Mouse (Mus musculus): ENCODE data around the gene L1cam.
A peak's percentile ranks its signal among the peaks of the same experiment; 100 is the strongest.

Gene L1cam

DNA sequence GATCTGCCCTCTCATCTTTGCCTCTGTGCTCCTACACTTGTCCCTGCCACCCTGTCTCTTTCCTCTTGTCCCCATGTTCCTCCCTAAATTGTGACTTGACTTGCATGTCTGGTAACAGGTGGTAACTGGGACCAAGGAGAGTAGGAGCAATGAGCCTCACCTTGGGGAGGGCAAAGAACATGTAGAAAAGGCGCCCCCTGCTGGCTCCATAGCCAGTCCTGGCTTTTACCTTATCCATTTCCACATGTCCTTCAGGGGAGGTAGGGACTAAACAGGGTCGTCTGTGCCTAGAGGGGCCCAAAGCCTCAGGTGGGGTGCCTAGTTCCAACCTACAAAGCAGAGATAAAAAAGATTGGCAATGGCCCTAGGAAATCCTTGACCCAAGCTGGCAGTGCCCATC, at the start of gene L1cam:
L1cam (minus strand) TSS at position 387 of the 400 bp plus-strand sequence.
- peak; percentile 48 for DNase-seq (ENCODE audit: low spot score)

DNA sequence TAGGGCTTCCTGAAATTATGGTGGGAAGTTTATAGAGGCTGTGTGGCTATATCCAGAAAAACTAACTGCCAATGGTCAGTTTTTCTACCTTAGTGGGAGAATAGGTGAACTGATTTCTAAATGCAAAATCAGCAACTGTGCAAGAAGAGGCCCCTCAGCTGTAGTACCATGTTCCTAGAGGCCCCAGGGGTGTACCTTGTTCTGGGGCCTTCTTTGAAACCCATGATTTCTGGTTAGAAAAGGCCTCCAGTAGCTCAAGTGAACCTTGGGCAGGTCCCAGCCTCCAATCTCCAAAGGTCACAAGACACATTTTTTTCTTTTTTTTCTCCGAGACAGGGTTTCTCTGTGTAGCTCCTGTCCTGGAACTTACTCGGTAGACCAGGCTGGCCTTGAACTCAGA, 46.4 kb upstream of the L1cam start:
- no peak for DNase-seq (ENCODE audit: low spot score)

DNA sequence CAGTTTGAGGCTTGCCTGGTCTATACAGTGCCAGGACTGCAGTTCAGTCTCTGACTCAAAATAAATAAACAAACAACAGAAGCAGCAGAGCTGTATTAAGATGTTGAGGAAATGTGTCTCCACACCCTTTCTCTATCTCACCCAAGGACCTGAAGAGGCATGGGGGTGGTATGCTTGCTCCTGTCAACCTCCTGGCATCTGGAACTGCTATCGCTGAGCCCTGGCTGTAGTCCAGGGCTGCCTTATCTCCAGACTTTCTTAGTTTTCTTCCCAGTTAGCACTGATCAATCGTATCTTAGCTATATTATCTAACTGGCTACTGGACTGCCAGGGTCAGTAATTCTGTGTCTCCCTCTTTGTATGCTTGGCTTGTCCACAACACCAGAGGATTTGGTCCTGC, 46.0 kb upstream of the L1cam start:
- DNase-seq (ENCODE audit: low spot score), result no peak

DNA sequence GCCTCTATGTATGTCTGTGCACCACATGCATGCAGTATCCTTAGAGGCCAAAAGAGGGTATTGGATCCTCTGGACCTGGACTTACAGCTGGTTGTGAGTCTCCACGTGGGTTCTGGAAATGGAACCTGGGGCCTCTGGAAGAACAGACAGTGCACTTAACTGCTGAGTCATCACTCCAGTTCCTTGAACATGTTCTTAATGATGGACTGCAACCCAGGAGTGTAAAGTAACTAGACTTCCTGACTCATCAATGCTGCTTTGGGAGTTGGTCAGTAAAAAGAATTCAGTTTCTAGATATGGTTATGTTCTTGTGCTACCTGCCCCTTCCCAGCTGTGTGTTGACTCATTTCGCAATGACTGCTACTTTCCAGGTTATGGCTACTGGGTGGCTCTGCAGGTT, 36.0 kb upstream of the L1cam start:
- no peak for DNase-seq (ENCODE audit: low spot score)

DNA sequence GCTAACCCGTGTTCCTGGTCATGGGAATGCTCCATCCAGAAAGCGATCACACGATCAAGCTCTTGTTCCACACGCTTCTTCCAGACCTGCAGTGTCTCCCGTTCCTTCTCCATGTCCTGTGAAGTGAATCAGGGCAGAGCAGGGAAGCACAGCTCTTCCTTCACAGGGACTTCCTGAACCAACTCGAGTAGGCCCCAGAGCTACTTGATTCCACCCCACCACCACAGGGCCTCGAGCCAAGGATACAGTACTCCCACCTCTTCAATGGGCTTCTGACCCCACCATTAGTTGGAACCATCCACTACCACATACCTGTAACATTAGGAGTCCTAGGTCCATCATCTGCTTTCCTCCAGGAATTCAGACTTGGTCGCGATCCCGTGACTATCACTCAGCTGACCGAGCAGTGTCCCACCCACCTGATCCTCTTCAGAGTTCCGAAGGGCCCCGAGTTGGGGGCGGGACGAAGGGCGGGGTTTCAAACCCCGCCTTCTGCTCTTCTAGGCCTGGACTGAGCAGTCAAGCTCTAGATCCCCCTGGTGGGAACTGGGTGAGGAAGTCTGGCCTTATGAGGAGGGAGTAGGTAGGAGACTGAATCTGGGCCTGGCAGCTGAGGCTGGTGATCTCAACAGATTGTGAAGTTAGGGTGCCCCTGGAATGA, 34.6 kb upstream of the L1cam start, which contains the start of gene Renbp:
Renbp (minus strand) TSS at position 449 of the 661 bp plus-strand sequence.
- DNase-seq (ENCODE audit: low spot score), result peak; percentile 44

DNA sequence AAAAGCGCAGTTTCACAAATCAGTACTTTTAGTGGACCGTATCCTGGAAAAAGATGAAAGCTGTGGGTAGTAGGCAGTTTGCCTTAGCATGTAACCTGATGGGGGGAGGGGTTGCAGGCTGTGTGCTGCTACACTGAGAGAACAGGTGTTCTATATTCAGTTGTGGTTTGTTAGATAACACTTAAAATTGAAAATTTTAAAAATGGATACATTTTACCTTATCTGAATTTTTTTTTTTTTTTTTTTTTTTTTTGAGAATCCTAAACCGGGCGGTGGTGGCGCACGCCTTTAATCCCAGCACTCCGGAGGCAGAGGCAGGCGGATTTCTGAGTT, 26.6 kb upstream of the L1cam start:
- DNase-seq (ENCODE audit: low spot score), result no peak

DNA sequence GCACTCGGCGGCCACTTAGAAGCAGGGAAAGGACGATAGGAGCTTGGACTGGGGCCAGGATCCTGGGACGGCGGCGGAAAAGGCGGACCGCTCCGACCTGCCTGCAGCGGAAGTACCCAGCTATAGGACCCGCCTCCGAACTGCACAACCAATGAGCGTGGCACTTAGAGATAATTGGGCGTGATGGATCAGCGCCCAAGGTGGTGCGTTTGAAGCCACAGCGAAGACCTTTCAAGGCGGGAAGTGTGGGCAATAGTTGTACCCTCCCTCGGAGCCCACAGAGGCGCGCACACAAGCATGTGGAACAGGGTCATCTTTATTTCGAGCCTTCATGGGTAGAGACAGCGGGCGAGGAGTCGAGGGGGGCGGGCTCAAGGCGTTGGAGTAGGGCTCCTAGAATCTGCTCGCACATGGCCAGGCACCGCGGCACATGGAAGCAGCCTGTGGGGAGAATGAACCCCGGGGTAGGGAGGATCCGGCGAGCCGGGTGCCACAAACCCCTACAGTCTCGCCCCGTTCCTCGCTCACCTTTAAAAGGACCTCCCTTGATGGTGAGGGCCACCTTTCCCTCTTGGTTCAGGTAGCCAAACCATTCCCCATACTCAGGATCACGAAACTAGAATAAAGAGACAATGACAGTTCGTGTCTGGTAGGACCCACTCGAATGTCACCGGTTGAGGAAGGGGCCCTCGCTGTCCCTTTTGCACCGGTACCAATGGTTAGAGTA, 26.1 kb upstream of the L1cam start, which contains the start of the genes Arhgap4 and Naa10:
Arhgap4 (minus strand) TSS at position 48 of the 727 bp plus-strand sequence.
Naa10 (minus strand) TSS at position 122 of the 727 bp plus-strand sequence.
- DNase-seq (ENCODE audit: low spot score), result peak; percentile 83

DNA sequence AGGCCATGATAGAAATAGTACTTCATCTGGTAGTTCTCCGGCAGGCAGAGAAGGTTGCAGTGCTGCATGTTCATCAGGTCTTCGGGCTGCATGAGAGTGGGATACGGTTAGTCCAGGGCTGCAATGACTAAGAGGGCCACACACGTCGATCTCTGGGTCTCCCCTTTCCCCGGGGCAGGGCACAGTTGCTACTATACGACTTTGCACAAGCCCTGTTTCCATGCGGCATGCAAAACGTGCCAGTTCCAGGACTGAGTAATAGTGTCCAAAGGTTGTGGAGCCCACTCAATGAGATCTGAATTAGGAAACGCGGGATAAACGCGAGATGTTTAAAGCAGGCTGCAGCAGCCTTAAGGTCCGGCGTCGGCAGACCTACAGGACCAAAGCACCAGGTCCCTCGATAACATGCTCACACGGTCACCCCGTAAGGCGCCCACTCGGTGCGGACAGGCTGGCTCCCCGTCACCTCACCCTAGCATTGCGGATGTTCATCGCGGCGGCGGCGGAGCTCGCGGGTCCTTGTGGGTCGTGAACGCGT, 25.4 kb upstream of the L1cam start:
- no peak for DNase-seq (ENCODE audit: low spot score)

DNA sequence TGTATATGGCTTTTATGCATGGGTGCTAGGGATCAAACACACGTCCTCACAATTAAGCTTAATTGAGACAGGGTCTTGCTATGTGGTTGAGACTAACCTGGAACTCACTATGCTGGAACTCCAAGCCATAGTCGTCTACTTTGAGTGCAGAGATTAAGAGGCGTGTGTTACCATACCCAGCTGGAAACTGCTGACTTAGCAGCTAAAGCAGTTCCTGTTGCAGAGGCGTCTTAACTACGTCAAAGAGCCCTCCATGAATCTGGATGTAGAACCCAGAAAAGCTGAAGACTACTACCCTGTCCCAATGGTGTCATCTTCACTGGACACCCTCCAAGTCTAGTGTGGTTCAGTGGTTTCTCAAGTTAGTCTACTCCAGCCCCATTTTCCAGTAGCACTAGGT, 22.7 kb upstream of the L1cam start:
- no peak for DNase-seq (ENCODE audit: low spot score)

DNA sequence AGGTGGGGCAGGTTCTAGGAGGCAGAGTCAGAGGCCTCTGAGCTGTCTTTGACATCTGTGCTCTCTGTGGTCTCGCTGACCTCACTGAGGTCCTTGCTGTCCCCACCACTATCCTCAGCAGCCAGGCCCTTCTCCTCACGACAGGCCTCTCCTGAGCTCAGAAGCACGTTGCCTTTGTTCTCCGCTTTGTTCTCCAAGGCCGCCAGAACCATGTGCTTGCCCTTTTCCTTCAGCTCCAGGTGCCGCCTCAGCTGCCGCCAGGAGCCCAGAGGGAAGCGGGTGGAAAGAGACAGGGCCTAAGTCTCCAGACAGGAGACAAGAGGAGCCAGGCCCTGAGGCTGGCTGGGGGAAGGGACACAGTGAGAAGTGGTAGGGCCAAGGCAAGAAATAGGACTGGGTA, 21.0 kb upstream of the L1cam start:
- no peak for DNase-seq (ENCODE audit: low spot score)

DNA sequence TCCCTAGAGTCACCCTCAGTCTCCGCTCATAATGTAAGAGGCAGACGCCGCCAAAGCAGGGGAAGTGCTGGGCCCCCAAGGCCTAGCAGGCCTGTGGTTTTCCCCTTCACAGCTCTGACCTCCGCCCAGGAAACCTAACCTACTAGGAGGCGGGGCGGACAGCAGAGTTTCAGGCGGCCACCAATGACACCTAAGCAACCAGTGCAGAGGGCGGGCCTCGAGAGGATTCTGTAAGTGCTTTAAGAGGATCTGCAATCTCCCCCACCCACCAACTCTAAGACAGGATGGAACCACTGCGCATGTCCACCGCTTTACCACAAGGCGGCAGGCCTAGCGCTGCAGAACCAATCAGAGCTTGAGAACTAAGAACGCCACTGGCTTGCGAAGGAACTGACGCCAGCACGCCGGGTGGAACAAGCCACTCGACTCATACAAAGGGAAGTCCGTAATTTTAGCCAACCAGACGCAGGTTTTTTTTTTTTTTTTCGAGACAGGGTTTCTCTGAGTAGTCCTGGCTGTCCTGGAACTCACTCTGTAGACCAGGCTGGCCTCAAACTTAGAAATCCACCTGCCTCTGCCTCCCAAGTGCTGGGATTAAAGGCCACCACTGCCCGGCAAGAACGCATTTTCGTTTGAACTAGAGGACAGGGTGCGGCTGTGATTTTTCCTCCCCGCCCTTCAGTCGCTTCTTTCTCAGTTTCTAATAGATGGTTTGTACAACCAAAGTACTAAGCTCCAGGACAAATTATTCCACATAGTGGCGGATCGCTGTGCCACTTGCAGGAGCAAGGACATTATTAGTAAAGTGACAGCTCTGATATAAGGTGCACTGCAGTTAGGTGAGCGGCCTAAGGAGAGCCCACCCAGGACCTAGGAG, 19.2 kb upstream of the L1cam start:
- peak; percentile 95 for DNase-seq (ENCODE audit: low spot score)

DNA sequence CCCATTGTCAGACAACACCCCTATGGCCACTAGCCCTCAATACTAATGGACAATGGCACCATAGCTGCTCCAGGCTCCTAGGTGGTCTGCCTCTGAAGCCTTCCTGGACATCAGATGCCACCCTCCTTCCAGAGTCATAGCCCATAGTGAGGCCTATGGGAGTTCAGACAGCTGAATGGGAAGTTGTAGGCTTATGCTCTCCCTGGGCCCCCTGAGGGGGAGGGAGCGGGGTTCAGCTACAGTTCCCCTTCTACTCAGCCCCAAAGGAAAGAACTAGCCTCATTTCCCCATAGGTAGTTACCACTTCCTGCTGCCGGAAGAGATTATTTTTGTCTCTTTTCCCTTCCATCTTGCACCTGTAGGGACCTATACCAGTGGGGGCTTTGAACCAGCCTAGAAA, 15.7 kb upstream of the L1cam start:
- DNase-seq (ENCODE audit: low spot score), result peak; percentile 62

DNA sequence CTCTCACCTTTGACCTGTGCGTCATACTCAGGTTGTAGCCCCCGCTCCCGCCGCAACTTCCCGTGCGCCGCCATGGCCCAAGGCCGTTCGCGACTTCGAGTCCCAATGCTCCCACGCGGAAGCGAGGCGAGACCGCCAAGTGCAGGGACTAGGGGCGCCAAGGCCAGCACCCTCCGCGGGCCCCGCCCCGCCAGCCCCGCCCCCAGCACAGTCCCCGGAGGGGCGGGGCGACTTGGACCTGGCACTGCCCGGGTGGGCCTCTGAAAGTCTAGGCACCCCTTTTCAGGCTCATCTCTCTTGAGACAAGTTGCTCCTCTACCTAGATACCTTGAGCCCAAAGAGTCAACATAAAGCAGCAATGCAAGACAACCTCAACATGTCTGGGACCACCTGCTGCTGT, 15.3 kb upstream of the L1cam start:
- peak; percentile 46 for DNase-seq (ENCODE audit: low spot score)

DNA sequence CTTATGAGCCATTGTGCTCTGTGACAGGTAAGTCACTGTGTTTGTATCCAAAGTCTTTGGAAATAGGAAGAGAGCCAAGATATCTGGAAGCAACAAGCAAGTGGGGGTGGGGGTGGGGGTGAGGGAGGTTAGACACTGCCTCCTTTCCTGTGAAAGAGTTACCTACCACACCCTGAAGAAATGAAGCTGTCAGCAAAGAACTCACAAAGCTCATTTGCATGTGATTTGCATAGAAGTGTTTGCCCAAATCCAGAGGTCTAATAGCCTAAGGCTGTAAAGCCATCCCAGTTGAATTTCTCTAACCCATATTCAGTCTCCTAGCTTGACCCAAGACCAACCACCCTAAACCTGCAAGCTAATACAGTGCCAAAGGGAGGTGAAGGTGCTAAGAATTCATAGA, 14.5 kb upstream of the L1cam start:
- DNase-seq (ENCODE audit: low spot score), result no peak

DNA sequence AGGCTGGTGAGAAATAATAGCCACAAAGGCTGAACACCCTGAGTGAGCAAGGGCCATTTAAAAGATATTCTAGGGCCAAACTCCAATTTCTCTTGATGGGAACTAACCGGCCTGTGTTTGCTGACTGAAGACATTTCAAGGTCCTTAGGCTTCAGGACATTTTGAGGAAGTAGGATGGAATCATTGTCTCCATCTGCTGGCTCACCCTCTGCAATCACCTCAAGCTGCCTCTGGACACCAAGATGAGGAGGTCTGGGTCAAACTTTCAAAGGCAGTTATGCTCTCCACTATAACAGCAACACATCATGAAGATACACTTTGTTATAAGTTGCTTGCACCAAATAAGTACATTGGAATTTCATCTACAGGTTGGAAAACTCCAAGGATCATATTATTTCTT, 14.1 kb upstream of the L1cam start:
- no peak for DNase-seq (ENCODE audit: low spot score)

DNA sequence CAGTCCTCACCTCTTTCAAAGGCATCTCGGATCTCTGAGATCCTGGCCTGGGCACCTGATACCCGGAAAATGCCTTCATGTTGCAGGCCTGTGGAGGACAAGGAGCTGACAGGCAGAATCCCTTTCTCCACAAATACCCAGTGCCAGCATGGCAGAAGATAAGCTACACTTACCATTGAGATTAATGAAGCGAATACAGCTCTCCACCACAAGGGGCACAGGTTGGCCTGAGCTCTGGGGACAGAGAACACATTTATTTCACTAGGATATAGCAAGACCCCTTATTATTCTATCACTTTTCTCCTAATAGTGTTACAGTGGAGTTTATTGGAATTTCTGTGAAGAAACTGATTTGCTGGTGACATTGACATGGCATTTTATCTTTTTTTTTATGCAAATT, 2.1 kb upstream of the L1cam start:
- DNase-seq (ENCODE audit: low spot score), result no peak

DNA sequence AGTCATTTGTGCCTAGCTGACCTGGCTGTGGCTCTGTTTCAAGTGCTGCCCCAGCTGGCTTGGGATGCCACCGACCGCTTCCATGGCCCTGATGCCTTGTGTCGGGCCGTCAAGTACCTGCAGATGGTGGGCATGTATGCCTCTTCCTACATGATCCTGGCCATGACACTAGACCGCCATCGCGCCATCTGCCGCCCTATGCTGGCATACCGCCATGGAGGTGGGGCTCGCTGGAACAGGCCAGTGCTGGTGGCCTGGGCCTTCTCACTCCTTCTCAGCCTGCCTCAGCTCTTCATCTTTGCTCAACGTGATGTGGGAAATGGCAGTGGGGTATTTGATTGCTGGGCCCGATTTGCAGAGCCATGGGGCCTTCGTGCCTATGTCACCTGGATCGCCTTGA, 3.1 kb downstream of the L1cam start:
- DNase-seq (ENCODE audit: low spot score), result no peak

DNA sequence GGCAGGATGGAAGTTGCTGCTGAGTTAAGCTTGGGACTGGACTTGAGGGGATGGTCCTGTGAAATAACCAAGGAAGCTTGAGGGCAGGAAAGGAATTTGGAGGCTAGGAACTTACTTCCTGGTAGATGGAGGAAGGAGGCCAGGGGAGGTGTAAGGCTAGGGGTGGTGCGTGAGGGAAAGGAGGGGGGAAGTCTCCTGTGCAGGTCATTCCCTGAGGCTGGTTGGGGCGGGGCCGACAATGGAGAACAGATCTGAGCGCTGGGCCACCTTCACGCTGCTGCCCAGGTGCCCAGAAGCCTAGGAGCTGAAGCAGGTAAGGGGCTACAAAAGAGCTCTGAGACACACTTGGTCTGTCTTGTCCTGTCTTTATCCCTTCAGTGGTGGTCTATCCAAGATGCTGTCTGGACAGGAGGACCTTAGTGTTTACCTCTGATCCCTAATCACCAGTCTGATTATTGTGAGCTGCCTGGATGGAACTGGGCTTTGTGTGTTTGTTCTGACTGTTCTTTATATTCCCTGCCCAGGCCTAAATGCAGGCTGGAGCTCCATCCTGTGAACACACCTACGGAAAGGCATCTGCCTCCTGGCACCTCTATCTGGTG, 4.3 kb downstream of the L1cam start, which contains the start of gene Avpr2:
Avpr2 (plus strand) TSS at position 552 of the 602 bp plus-strand sequence.
- DNase-seq (ENCODE audit: low spot score), result no peak

DNA sequence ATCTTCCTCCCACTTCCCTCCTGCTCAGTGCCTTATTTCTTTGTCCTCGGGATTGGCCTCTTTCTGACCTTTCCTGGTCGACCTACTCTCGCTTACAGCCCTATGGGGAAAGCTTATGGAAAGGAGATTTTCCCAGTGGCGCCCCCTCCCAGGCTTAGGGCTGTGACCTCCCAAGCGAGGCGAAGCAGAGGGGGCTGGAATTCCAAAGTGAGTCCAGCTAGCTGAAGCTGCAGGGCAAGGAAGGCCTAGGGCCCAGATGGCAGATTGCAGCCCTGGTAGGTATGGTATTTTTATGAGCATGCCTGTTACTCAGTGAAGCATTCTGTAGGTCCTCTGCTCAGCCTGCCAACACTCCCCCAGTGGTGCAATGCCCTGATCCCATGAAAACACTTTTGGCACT, 14.4 kb downstream of the L1cam start:
- DNase-seq (ENCODE audit: low spot score), result no peak

DNA sequence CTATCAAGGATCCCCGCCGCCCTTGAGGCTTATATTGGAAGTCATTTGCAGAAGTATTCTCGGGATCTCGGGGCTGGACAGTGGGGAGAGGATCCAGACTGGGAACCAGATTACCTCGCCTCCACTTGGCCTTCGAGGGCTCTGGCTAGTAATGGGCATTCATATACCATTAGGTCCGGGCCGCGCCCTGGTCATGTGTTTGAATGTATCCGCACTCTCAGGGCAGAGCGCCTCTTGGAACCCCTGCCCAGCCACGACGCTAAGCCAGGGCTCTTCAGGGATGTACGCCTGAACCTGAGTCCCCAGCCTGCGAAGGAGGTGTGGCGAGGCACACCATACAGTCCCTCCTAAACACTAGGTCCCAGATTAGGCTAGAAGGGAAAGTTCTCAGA, 14.9 kb downstream of the L1cam start:
- DNase-seq (ENCODE audit: low spot score), result no peak

DNA sequence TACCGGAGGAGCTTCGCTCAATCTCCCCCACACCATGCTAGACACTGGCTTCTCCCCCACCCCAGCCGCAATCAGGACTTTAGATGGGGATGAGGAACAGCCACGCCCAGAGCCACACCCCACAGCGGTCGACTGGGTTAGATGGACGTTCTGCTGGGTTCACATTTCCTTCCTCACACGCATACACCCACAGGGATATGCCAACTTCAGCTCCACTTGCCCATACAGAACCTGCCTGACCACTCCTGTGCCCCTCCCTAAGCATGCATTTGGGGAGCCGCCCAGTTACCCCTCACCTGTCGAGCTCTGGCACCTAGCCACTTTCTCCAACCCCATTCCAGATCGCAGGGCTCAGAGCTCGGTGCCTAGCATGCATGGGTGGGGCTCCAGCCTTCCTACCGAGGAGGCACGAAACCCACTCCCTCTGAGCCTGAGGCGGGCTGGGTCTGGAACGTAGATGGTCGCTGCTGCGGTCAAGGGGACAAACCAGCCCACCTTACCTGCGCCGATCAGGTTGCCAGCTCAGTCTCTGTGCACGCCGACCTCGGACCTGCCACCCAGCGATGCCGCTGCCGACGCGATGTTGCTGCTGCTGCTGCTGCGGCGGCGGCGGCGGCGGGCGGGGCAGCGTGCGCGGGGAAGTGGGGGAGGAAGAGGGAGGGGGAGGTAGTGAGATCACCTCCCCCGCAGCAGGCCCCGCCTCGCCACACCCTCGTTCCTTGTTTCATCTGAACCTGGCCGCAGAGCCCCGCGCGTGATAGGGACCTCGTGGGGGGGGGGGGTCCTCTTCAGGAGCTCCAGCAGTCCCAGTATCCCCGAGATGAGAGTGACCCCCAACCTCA, 15.5 kb downstream of the L1cam start:
- DNase-seq (ENCODE audit: low spot score), result peak; percentile 65

Data from T-cell, adult 2 months (primary cell).